Mouse (Mus musculus): ENCODE results near the gene Olfr448.

Olfr448 gene

DNA sequence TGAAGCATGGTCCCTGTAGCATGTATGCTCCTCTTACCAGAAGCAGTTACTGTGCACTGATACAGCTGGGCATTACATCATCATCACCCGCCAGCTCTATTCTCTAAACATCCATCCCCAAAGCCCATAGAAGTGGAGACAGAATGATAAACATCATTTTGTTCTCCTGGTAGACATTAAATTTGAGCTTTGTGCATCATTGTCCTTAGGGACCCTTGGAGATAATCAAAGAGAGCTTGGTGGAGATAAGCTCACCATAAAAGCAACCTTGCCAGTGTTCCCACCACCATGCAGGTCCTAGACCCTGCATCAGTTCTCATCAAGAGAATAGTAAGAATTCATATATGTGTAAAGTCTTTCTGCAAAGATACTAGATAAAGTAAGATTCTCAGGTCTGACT is at the start of gene Olfr448:
Gene Olfr448, plus strand, starts transcription at position 301 of the 400 bp plus-strand sequence.
- DNase-seq (ENCODE audit: extremely low spot score, low read depth, low spot score) = no peak

- DNase-seq (ENCODE audit: extremely low spot score, low read depth, low spot score) = peak; percentile 63
These were observed 29.9 kb upstream of the Olfr448 start for GRCm38 (mm10) chr6:42860222-42860819.

DNA sequence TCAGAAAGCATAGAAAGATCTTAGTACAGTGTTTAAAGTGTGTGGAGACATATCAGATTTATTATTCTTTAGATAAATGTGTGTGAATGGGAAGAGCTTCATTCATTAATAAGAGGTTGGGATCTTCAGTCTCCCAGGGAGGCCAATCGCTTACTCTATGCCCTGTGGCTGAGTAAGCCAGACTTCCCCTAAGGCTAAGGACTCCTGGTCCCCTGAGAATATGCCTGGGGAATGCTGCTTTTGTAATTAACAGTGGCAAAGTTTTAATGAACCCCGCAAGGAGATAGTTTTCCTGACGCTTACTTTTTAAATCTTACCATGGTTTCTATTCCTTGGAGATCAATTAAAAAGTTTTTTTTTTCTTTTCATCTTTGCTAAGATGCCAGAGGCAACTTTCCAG is 20.5 kb upstream of the Olfr448 start:
- DNase-seq (ENCODE audit: extremely low spot score, low read depth, low spot score) = no peak

DNA sequence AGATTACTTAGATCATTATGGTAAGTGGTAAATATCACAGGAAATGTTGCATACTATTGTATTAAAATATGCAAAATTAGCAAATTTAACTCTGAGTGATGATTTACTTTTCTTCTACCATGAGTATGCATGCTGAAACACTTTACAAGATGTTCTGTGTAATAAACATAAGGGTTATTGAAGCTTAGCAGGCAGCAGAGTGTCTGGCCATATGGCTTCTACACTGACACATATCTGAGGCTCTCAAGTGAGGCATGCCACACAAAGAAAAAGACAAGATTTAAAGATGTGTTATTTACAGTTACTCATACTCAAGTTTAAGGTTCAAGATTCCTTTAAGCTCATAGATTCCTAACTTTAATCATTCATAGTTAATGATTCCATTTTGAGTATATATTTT is 13.9 kb upstream of the Olfr448 start:
- no peak for DNase-seq (ENCODE audit: extremely low spot score, low read depth, low spot score)

GRCm38 (mm10) chr6:42900345-42900744 is 10.1 kb downstream of the Olfr448 start:
- DNase-seq (ENCODE audit: extremely low spot score, low read depth, low spot score) = no peak

DNA sequence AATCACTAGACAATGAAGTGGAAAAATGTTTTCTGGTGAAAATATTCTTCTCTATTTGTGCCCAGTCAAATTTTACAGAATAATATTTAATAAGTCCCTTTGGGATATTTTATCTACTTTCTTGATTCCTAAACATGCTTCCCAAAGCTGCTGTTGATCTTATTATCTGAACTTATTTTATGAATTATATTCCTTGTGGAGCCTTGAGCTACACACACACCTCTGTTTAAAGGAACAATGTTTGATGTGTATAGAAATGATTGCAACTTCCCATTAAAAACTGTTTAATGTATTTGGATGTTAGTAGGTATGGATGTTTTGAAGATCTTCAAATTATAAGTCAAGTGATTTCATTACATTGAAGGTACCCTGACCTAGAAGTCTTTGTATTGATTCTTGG is 18.3 kb downstream of the Olfr448 start, which contains the start of gene Olfr447:
Gene Olfr447, plus strand, starts transcription at position 301 of the 400 bp plus-strand sequence.
- no peak for DNase-seq (ENCODE audit: extremely low spot score, low read depth, low spot score)

DNA sequence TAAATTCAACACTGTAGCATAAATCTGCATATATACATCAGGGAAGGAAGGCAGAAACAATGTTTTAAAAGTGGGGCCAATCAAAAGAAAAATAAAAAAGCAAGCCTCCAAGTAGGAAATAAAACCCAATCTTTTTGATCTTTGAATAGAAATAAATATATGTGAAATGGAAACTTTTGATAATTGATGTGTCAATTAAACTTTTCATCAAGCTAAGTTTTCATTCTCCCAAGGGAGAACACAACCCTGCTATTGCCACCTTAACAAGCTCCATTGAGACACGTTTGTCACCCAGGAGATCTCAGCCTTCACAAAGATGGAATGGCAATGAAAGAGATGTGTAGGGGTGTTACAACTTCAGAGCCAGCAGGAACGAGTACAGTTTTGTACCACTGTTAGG is 30.8 kb downstream of the Olfr448 start, which contains the start of gene Olfr446:
Gene Olfr446, plus strand, starts transcription at position 301 of the 400 bp plus-strand sequence.
- DNase-seq (ENCODE audit: extremely low spot score, low read depth, low spot score) = no peak
